Mouse (Mus musculus) small intestine, adult 2 months (tissue): ENCODE results near the gene Togaram2. TPM values are rescaled to one million over a fixed set of nuclear protein-coding genes. Genes with fewer than 3 reads are reported as not detected.

ENCODE experiments used
- H3K27ac ChIP-seq: fragments of 200-500 bp; 2 replicates; pipeline ENCODE4 v1.5.1; 2012; ENCODE audit warnings: low read depth, low read length, control low read depth, inconsistent platforms; ENCODE audit not compliant: insufficient read depth
- H3K27me3 ChIP-seq: fragments of 200-500 bp; 2 replicates; pipeline ENCODE4 v1.6.1; 2012; ENCODE audit warnings: mild to moderate bottlenecking, moderate library complexity, low read length, inconsistent platforms; ENCODE audit not compliant: control insufficient read depth, insufficient read depth
- H3K36me3 ChIP-seq: fragments of 200-500 bp; 2 replicates; pipeline ENCODE4 v1.6.1; 2012; ENCODE audit warnings: mild to moderate bottlenecking, low read length, control low read depth, inconsistent platforms; ENCODE audit not compliant: control insufficient read depth, insufficient read depth
- H3K4me1 ChIP-seq: fragments of 200-500 bp; 2 replicates; pipeline ENCODE4 v1.6.1; 2012; ENCODE audit warnings: low read length, inconsistent platforms, mixed read lengths; ENCODE audit not compliant: control insufficient read depth, insufficient read depth, insufficient read length
- H3K4me3 ChIP-seq: fragments of 200-500 bp; 2 replicates; pipeline ENCODE4 v1.5.1; 2012; ENCODE audit warnings: low read depth, mild to moderate bottlenecking, control low read depth, inconsistent platforms, low read length, moderate library complexity
- CTCF ChIP-seq: fragments of 200-500 bp; IDR thresholded peaks from 2 replicates; pipeline ENCODE4 v1.5.1; 2012; ENCODE audit warnings: low read depth, mild to moderate bottlenecking, control low read depth, inconsistent platforms, low read length, moderate library complexity, mixed read lengths; ENCODE audit not compliant: insufficient replicate concordance, insufficient read length; ENCODE audit errors: extremely low read depth
- POLR2A ChIP-seq: fragments of 200-500 bp; IDR thresholded peaks from 2 replicates; pipeline ENCODE4 v1.6.1; 2012; ENCODE audit warnings: low read depth, mild to moderate bottlenecking, control low read depth, inconsistent platforms, low read length, moderate library complexity
- WGBS: fragments of 180-500 bp; shearing (Covaris S2); methylation state at CpG from one replicate; pipeline ENCODE4 v1.1.7; 2018; 5-methylcytosine and 5-hydroxymethylcytosine counted together
- polyA plus RNA-seq: library from polyadenylated mRNA; depleted of rRNA; stranded (reverse); fragments of >200 nt; gene quantifications from 2 replicates; pipeline ENCODE4 v1.2.3, GENCODE M21; 2012

Gene Togaram2
- polyA plus RNA-seq, 1 experiment, result 0.16 TPM

DNA sequence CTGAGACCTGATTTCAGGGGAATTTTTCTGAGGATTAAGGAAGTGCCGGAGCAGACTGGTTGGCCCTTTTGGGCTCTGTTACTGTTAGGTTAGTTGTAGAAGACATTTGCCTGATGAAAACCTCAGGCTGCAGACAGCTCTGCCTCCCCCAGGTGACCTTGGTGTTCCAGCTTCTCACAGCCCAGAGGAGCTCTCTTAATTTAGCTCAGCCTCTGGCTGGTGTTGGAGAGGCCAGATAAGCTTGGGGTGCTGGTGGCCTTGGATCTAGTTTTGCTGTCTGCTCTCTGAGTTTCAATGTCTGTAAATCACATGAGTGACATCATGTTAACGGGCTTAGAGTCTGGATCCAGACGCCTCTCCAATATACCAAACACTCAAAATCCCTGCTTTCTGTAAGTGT is 48.0 kb downstream of the Togaram2 start:
- Histone ChIP-seq H3K36me3 (no peaks in the 10 kb centered on the region), H3K27ac (no peak overlapping the region), H3K4me1 (no peaks in the 10 kb centered on the region), H3K4me3 (no peak overlapping the region), H3K27me3 (no peaks in the 10 kb centered on the region)
- TF ChIP-seq CTCF (no peak), POLR2A (no peak)
- WGBS, result 77% methylated on average over 3 of the region's 3 CpGs

DNA sequence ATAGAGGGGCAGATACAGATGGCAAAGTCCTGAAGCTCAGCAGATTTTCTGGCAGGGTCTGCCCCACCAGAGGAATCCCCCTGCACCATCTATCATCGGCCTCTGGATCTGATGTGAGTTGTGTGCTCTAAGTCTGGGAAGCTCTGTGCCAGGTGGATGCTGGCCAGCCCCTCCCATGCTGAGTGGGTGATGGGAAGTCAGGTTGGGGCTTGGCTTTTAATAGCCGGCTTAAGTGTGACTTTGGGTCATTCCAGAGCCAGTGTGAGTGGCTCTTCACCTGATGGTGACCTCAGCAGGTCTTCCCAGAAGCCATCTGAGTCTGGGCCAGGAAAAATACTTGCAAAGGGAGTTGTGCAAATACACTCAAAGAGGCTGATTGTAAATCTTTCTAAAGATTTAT is 57.6 kb downstream of the Togaram2 start:
- H3K27ac ChIP-seq, result no peak overlapping the region
- no peak for TF ChIP-seq CTCF
- H3K4me3 ChIP-seq, result no peak overlapping the region
- H3K36me3 ChIP-seq, result no peaks in the 10 kb centered on the region
- no peaks in the 10 kb centered on the region for H3K4me1 ChIP-seq
- H3K27me3 ChIP-seq, result no peaks in the 10 kb centered on the region
- WGBS, result 27% methylated on average over 2 of the region's 2 CpGs

DNA sequence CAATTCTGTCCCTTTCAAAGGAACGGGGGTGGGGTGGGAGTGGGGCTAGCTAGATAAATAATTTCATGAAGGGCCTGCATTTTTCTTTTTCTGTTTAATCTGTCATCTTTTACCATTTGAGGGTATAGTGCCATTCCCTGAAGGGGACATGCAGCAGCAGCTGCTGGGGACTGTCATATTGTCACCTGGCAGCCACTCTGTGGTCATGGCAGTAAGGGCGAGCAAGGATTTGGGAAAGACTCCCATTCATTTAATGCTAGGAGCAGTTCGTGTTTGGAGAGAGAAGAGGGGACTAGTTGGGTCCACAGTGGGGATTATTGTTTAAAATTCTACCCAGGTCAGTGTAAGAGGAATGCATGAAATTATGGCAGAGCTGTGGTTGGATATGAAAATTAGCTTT is 63.4 kb downstream of the Togaram2 start:
- no peak for TF ChIP-seq POLR2A
- no peak for TF ChIP-seq CTCF
- 40% methylated on average over 3 of the region's 3 CpGs for WGBS
- H3K4me1 ChIP-seq, result no peaks in the 10 kb centered on the region
- H3K27me3 ChIP-seq, result no peaks in the 10 kb centered on the region
- H3K4me3 ChIP-seq, result no peak overlapping the region
- H3K27ac ChIP-seq, result no peak overlapping the region
- H3K36me3 ChIP-seq, result no peaks in the 10 kb centered on the region

DNA sequence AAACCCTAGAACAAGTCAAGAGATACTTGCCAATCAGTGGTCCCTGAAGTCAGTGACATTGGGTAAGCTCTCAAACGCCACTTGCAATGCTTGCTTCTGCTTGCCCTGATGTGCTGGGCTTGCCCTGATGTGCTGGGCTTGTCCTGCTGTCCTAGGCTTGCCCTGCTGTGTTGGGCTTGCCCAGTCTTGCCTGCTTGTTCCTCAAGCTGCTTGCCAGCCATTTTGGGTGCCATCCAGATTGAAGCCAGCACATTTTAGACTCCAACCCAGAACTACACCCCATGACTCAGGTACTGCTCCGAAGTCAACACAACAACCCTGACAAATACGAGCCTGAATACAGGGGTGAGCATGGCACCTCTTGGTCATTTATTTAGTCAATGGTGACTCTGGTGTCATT is 69.1 kb downstream of the Togaram2 start:
- 76% methylated on average over 3 of the region's 3 CpGs for WGBS
- Histone ChIP-seq H3K36me3 (no peaks in the 10 kb centered on the region), H3K27me3 (no peaks in the 10 kb centered on the region)

DNA sequence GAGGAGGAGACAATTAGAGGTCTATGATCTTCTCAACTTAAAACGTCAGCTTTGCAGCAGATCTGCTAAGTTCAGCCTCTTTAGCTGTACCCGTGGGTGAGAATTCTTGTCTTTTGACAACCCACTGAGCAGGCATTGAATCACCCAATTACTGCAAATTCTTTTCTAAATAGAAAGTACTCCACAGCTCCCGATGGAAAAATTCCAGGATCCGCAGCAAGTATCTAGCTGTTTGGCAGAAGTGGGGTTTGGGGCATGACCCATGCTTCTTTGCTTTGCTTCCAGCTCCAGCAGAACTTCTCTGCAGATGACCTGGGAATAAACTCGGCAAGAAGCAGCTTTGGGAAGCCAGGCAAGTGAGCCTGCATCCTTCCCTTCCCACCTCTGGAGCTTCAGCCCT is 69.9 kb downstream of the Togaram2 start:
- no peak overlapping the region for H3K4me3 ChIP-seq
- H3K27me3 ChIP-seq, result no peaks in the 10 kb centered on the region
- WGBS, result 37% methylated on average over 5 of the region's 5 CpGs
- H3K36me3 ChIP-seq, result no peaks in the 10 kb centered on the region
- TF ChIP-seq POLR2A (no peak), CTCF (no peak)
- H3K27ac ChIP-seq, result no peak overlapping the region
- H3K4me1 ChIP-seq, result no peaks in the 10 kb centered on the region

More for the DNA sequence above, 69.1 kb downstream of the Togaram2 start:
- Histone ChIP-seq H3K4me3 (no peak overlapping the region), H3K4me1 (no peaks in the 10 kb centered on the region), H3K27ac (no peak overlapping the region)
- TF ChIP-seq CTCF (no peak), POLR2A (no peak)

DNA sequence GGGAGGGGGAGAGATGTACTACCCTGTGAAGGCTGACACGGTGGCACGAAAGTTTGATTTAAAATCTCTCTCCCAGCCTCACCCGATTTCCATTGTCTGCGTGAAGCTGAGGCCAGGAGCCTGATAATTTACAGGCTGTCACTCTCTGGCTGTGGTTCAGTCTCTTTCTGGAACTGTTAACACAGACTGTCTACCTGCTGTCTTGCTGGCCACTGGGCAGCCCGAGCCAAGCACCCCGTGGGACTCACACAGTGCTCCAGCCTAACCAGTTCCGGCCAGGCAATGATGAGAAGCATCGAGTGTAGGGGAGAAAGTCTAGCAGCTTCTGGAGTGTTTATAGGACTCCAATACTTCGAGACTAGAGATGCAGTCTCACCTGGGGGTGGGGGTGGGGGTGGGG is 73.1 kb downstream of the Togaram2 start:
- no peaks in the 10 kb centered on the region for H3K36me3 ChIP-seq
- H3K4me1 ChIP-seq, result no peaks in the 10 kb centered on the region
- TF ChIP-seq CTCF (no peak), POLR2A (no peak)
- H3K27ac ChIP-seq, result no peak overlapping the region
- WGBS, result 70% methylated on average over 9 of the region's 9 CpGs
- no peaks in the 10 kb centered on the region for H3K27me3 ChIP-seq
- H3K4me3 ChIP-seq, result no peak overlapping the region

DNA sequence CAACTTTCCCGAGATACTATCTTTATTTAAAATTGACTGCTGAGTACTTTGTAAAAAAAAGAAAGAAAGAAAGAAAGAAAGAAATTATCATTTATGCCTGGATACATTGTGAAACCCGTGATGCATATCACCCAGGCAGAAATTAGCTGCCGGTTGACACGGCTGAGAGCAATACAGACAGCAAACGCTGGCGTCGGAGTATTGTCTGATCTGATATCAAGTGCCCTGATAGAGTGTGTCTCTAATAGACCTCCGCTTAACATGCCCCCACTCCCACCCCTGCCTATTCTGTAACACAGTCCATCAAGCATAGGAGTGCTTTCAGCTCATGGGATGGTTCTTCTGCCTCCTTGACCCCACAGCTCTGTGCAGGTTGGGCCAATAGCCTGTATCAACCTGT is 74.5 kb downstream of the Togaram2 start:
- TF ChIP-seq POLR2A, result no peak
- TF ChIP-seq CTCF, result no peak
- WGBS, result 65% methylated on average over 8 of the region's 8 CpGs
- no peaks in the 10 kb centered on the region for H3K4me1 ChIP-seq
- no peak overlapping the region for H3K27ac ChIP-seq
- H3K27me3 ChIP-seq, result no peaks in the 10 kb centered on the region
- H3K4me3 ChIP-seq, result no peak overlapping the region
- no peaks in the 10 kb centered on the region for H3K36me3 ChIP-seq
